Mouse (Mus musculus) mesoderm, embryonic 11.5 days (tissue): ENCODE data around the gene Tstd1.

ENCODE experiments used
- DNase-seq: peaks from one replicate; pipeline ENCODE4 v3.0.0-alpha.2; 2012; ENCODE audit warnings: low read depth, low spot score

Gene Tstd1

GRCm38 (mm10) chr1:171413608-171414007, 5.1 kb upstream of the Tstd1 start:
- DNase-seq = no peak

DNA sequence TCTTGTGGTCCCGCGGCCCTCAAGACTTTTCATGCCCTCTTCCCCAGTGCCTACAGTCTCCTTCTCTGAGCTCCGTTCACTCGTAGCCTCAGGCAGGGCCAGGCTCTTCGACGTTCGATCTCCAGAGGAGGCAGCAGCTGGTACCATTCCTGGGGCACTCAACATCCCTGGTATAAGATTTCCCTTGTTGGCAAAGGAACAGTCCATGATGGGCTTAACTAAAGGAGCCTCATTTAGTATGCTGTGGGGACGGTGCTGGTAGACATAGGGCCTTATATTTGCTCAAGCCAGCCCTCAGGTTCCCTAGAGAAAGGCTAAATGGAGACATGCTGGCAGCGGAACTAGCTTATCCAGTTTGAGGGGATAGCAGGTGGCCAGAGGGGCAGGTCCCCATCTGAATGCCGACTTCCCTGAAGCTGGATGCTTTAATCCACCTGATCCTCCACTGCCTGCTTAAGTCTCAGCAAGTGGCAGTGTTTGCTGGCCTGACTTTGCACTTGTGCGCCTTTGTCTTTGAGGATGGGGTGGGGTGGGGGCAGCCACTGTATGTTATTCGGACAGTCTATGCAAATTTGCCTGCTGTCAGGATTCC, 715 bp downstream of the Tstd1 start:
- no peak for DNase-seq

DNA sequence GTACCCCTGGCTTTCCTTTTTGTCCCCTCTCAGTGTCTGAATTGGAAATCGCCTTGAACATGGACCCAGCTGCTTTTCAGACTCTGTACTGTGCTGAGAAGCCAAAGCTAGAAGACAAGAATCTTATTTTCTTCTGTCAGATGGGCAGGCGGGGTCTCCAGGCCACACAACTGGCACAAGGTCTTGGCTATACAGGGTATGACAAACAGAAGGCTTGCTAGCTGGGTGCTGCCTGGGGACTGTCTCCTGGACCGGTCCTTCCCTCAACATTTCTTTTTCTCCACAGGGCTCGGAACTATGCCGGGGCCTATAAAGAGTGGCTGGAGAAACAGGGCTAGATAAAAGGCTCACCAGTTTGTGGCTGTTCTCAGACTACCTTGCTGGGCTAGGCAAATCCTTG, 1.2 kb downstream of the Tstd1 start:
- no peak for DNase-seq

GRCm38 (mm10) chr1:171422504-171423095, 3.9 kb downstream of the Tstd1 start:
- no peak for DNase-seq

GRCm38 (mm10) chr1:171424638-171425037, 6.0 kb downstream of the Tstd1 start:
- DNase-seq = no peak

DNA sequence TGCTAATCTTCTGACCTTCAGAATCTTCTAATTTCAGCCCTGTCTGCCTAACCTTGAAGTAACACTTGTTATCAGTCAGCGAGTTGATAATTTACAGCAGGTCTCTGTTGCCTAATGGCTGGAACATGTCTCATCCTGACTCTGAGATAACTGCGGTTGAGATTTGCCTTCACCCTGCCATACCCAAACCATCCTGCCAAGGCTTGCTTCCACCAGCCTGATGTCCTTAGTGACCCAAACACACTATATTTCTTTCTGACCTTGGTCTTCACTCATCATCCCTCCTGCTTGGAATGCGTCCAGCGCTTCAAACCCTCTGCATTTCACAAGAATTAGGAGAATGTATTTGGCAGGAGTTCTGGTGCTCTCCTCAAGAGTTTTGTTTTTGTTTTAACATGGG, 6.5 kb downstream of the Tstd1 start:
- no peak for DNase-seq

- DNase-seq = no peak
Observed at GRCm38 (mm10) chr1:171432158-171432557, 13.5 kb downstream of the Tstd1 start.

DNA sequence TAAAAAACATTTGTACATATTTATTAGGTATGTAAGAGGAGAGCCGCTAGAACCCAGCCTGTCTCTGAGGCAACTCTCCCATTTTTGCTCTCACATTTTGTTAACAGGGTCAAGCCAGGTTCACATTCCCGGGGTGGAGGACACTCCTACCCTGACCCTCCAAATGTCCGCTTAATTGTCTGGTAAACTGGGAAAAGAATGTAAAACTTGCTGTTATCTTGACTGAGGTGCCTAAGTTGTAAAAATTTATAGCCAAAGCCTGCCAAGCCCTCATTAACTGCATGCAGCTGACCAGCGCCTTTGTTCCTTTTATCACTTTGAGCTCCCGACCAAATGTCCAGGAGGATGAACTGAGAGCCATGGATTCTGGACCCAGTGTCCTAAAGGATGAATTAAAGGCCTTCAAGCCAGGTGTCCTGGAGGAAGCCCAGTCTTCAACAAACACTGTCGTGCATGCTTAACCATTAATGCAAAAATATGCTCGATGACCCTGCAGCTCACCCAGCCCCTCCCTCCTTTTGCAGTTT, 16.7 kb downstream of the Tstd1 start:
- DNase-seq = peak; percentile 51

DNA sequence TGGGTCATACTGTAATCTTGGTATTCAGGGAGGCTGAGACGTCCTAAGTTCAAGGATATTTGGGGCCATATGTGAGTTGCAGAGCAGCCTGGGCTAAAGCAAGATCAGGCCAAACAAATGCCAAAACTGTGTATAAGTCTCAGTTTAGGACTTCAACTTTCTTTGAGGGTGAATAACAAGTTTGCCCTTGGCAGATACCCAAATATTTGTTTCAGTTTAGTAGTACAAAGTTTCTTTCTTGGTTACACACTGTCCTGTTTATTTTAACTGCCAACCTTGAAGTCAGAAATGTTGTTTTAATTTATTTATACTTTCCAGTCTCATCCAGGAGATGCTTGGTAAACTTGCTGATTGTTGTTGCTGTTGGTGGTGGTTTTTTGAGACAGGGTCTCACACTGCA, 17.3 kb downstream of the Tstd1 start:
- DNase-seq = no peak

DNA sequence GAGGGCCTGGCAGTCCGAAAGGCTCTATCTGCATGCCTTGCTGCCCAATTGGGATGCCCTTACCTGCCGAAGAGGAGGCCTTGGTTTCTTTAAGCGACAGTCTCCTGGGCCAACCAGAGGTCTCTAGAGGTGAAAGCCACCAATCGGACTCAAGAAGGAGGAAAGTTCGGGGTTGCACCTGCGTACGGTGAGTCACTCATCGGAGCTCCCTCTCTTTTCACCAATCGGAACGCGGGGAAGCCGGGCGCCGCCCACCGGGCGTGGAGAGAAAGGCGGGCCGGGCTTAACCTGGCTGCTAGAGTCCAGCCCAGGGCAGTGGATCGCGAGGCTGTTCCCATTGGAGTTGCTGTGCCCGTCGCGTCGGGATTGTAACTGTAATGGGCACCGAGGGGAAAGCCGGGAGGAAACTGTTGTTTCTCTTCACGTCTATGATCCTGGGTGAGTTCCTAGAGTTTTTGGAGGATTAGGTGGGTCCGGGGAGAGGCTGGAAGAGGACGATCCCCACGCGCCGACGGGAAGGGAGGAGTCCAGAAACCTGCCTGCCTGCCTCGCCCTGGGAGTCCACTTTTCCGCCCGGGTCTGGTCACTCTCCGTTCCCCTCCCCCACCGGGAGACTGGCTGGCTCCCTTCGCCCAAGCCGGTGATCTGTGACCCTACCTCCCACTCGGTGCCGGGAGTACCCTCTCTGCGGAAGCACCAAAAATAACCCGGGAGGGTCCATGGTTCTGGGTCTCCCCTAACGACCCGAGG, 18.8 kb downstream of the Tstd1 start, which contains the start of gene F11r:
Gene F11r (plus strand): TSS at position 272 of the 750 bp plus-strand sequence.
- DNase-seq = peak; percentile 66

- DNase-seq = no peak
Observed at GRCm38 (mm10) chr1:171438014-171438670, 19.5 kb downstream of the Tstd1 start.

DNA sequence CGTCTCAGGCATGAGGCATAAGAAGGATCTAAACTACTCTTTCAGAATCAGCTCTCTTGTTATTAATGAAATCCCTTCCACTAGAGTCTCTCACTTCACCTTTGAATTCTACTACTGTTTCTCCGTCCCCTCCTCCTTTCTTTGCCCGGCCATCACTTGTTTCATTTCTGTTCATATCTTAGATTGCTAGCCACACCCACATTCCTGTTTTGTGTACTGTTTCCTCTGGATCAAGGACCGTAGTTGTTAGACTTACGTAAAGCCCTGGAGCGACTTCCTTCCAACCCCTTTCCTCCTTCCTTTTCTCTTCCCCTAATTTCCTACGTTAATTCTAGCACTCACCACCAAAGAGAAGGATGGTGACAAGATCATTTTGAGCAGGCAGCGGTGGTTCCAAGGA, 20.4 kb downstream of the Tstd1 start:
- DNase-seq = no peak

GRCm38 (mm10) chr1:171440025-171440725, 21.5 kb downstream of the Tstd1 start:
- DNase-seq = no peak

DNA sequence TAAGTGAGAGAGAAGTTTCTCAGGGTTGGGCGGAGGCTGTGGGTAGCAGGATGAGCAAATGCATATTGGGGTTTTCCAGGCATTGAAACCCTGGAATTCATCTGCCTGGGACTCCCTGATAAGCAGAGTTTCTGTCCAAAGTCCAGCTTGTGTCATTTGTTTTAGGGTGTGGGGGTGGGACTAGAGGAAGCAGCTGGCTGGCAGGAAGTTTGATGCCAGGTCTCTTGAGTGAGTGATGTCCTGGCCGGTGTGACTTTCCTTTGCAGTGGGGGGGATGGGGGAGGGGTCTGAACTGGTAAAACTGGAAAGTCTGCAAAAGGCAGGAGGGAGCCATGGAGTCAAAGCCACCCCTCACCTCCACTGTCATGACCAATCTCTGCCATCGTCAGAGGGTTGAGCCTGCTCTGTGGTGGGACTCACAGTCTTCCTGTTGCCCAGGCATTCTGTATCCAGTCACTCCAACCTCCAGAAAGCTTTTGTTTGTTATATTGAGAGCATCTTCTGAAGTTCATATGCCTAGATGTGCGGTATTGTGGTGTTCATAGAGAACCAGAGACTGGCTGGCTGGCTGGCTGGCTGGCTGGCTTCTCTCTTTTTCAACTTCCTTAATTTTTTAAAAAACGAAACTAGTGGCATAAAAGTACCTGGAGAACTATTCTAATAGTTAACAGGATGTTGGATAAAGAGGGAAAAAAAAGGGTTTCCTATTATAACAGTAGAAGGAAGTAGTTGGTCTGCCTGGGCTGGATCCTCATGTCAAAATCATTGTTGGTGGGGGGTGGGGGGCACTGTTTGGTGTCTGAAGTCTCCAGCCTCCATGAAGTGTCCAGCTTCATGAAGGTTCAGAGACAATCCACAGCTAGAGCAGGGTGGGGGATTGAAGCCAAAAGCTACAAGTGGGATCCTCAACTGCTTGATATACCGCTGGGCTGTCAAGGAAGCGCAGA, 23.1 kb downstream of the Tstd1 start:
- DNase-seq = peak; percentile 31

- no peak for DNase-seq
Observed at GRCm38 (mm10) chr1:171442413-171442760, 23.7 kb downstream of the Tstd1 start.

- no peak for DNase-seq
Observed at GRCm38 (mm10) chr1:171445050-171445449, 26.4 kb downstream of the Tstd1 start.

DNA sequence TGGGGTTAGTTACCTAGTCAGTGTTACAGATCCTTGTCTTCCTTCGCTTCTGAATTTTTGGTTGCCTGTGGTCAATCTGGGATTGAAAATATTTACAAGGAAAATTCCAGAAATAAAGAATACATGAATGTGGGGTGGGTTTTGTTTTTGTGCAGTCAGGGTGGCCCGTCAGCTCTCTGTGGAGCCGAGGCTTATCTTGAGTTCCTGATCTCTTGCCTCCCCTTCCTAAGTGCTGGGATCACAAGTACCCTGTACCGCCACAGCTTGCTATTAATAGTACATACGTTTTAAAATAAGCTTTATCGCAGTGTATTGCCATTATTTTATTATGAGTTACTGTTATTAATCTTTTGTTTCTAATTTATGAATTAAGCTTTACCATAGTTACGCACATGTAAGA, 28.2 kb downstream of the Tstd1 start:
- DNase-seq = no peak

- DNase-seq = no peak
Observed at GRCm38 (mm10) chr1:171447692-171448091, 29.0 kb downstream of the Tstd1 start.

DNA sequence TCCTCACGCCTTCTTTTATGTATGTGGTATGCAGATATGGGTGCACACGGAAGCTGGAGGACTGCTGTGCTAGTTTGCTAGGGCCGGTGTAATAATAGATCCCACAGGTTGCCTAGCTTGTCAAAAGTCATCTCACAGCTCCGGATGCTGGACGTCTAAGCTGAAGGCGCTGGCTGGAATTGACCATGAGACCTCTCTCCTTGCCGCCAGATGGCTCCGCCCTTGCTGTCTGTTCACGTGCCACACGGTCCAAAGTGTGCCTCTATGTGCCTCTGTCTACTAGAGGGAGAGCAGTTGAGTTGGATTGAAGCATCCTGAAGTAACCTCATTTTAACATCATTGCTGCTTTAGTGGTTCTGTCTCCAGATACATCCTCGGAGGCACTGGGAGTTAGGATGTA, 31.4 kb downstream of the Tstd1 start:
- DNase-seq = no peak

DNA sequence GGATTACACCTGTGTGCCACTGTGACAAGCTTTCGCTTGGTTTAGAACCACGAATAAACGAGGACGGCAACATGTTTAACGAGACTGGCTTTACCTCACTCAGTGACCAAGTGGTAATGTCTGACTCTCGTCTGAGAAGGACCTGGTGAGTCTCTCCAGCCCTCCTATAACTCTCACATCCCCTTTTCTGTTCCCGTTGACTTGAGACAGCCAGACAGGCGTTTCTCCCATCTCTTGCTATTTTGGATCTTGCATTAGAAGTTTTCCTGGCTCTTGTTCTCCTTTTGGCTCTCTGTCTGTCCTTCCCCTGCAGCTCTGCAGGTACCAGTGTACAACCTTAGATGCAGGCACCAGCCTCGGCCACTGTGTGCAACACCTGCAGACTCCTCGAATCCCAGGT, 32.3 kb downstream of the Tstd1 start:
- DNase-seq = no peak

GRCm38 (mm10) chr1:171452522-171452921, 33.9 kb downstream of the Tstd1 start:
- no peak for DNase-seq
